Mouse (Mus musculus): Measurements from ENCODE around the gene Upb1.

The Upb1 gene

DNA sequence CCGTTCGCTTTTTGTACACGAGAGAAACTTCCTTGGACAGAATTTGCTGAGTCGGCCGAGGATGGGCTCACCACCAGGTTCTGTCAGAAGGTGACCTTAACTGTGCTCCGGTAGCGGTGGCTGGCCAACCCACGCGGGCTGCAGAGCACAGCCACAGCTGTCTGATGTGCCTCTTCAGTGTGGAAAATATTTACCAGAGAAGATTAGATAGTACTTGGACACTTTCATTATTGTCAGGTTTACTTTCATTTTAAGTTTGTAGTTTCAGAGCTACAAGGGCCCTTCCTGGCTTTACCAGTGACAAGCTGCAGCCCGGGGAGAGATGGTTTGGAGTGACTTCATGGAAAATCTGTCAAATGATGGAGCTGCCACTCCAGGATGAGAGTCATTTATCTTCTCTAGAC is 23.6 kb downstream of the Upb1 start:
- no peak for DNase-seq (ENCODE audit: low spot score in 2 of 2)

DNA sequence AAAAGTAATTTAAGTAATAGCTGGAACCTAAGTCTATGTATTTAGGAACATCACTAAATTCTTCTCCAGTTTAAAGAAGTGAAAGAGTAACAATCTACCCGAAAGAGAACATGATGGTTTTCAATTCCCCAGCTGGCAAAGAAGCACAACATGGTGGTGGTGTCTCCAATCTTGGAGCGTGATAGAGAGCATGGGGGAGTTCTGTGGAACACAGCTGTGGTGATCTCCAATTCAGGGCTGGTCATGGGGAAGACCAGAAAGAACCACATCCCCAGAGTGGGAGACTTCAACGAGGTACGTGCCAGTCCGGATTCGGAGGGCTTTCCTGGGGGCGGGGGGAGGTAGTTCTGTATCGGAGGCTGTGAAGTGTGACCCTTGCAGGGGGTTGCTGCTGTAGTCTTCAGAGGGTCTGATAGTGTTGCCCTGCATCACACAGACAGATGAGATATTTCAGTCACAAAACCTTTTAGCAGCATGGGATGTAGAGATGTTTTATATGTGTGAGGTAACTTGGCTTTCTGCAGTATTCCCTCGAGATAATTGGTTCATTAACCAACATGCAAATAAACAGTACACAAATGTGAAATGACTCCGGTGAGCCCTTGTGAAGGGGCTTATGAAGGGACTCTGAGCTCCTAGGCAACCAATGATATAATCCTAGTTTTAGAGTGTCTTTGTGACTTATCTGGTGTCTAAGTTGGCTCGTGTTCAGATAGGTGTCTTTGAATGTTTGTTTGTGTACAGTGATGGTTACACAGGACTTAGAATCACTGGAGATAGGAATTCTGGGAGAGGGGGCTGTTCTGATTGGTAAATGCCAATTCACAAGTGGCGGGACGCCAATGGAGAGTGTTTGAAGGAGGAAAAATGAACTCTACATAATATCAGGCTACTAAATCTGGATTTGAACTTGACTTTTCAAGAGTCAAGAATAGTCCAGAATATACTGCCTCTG is 27.4 kb downstream of the Upb1 start:
- no peak for DNase-seq (ENCODE audit: low spot score in 2 of 2)

DNA sequence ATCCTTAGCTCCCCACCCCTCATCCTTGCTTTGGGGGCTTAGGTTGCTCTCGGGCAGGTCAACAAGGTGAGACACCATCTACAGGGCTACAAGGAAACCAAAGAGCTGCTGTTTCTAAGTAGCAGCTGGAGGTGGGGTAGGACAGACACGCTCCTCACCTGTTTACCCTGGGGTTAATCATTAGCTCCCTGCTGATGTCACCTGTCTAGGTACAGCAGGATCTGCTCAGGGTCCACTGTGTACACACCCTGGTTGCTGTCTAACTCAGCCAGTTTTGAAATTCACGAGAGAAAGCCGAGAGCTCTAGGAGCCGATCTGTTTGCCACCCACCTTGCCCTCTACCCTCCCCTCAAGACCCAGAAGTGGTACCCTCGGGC is 28.1 kb downstream of the Upb1 start:
- no peak for DNase-seq (ENCODE audit: low spot score in 2 of 2)

GRCm38 (mm10) chr10:75429522-75430146 is 28.7 kb downstream of the Upb1 start:
- no peak for DNase-seq (ENCODE audit: low spot score in 2 of 2)

- DNase-seq (ENCODE audit: low spot score in 2 of 2): no peak
Observed at GRCm38 (mm10) chr10:75430147-75430537, 29.2 kb downstream of the Upb1 start.

GRCm38 (mm10) chr10:75430633-75431032 is 29.7 kb downstream of the Upb1 start:
- DNase-seq (ENCODE audit: low spot score in 2 of 2): no peak

- DNase-seq (ENCODE audit: low spot score in 2 of 2): peak; percentile 50 to 81
Observed at GRCm38 (mm10) chr10:75436604-75437217, 35.8 kb downstream of the Upb1 start.

- no peak for DNase-seq (ENCODE audit: low spot score in 2 of 2)
Observed at GRCm38 (mm10) chr10:75437284-75437683, 36.4 kb downstream of the Upb1 start.

DNA sequence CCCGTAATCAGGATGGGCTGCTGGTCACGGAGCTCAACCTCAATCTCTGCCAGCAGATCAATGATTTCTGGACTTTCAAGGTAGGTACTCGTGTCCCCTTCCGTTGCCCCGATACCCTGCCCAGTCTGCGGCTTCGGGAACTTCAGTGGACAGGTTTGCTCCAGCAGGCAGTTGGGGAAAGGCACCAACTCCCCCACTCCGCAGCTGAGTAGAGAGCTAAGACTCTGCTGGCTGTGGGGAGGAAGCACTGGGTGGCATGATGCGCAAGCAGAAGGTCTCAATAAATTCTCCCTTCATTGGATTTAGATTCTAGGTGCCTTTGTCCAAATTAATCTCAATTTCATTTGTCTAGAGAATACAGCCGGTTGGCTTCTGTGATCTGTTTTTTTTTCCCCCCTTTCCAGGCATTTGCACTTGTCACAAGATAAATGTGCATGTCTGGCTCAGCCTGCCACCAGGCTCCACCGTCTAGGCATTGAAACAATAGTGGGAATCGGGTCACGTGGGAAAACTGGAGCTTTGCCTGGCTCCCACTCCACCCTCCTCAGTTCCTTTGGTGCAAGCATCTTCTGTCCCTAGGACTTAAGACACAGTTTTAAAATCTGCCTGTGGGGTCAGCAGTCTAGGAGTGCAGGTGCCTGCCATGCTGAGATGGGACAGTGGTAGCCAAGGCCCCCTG is 37.4 kb downstream of the Upb1 start:
- peak; percentile 46 to 57 for DNase-seq (ENCODE audit: low spot score in 2 of 2)

GRCm38 (mm10) chr10:75439211-75439811 is 38.4 kb downstream of the Upb1 start:
- DNase-seq (ENCODE audit: low spot score in 2 of 2): no peak

DNA sequence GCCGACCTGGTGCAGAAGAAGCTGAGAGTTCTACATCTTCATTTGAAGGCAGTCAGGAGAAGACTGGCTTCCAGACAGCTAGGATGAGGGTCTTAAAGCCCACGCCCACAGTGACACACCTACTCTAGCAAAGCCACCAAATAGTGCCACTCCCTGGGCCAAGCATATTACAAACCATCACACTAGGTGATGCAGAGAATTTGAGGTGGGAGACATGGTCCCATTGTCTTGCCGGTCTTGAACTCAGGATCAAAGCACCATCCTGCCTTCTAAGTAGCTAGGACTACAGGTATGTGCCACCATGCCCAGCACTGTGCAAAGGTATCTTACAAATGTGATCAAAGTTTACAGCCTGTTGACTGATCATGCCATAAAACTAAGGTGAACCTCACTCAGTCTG is 39.8 kb downstream of the Upb1 start:
- DNase-seq (ENCODE audit: low spot score in 2 of 2): no peak

- DNase-seq (ENCODE audit: low spot score in 2 of 2): no peak
Observed at GRCm38 (mm10) chr10:75441800-75442199, 40.9 kb downstream of the Upb1 start.

- no peak for DNase-seq (ENCODE audit: low spot score in 2 of 2)
Observed at GRCm38 (mm10) chr10:75443017-75443416, 42.1 kb downstream of the Upb1 start.

- DNase-seq (ENCODE audit: low spot score in 2 of 2): no peak
Observed at GRCm38 (mm10) chr10:75444111-75444826, 43.4 kb downstream of the Upb1 start.

GRCm38 (mm10) chr10:75445030-75445429 is 44.1 kb downstream of the Upb1 start:
- DNase-seq (ENCODE audit: low spot score in 2 of 2): no peak

DNA sequence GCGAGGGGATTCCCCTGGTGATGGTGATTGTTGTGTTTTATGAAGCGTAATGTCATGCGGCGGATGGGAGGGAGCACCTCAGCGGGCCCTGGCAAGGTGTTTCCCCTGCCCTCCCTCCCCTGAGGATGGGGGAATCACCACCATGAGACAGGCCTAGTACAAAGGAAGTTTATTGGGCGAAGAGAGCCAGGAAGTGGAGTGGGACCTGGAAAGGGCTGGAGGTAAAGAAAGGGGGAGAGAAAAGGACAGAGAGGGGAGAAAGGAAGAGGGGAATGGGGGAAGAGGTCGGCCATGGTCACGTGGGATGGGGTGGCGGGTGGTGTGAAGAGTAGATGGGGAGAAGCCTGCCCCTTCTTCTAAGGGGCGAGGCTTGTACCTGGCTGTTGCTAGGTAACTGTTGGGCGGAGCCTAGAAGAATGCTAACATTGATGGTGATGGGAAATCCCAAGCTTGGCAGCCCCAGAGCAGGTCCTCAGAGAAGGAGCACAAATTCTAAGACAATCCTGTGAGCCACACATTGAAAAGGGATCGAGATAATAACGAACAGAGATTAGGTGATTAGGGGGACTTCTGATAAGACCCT is 45.7 kb downstream of the Upb1 start:
- DNase-seq (ENCODE audit: low spot score in 2 of 2): no peak

GRCm38 (mm10) chr10:75447489-75447888 is 46.6 kb downstream of the Upb1 start:
- DNase-seq (ENCODE audit: low spot score in 2 of 2): no peak

DNA sequence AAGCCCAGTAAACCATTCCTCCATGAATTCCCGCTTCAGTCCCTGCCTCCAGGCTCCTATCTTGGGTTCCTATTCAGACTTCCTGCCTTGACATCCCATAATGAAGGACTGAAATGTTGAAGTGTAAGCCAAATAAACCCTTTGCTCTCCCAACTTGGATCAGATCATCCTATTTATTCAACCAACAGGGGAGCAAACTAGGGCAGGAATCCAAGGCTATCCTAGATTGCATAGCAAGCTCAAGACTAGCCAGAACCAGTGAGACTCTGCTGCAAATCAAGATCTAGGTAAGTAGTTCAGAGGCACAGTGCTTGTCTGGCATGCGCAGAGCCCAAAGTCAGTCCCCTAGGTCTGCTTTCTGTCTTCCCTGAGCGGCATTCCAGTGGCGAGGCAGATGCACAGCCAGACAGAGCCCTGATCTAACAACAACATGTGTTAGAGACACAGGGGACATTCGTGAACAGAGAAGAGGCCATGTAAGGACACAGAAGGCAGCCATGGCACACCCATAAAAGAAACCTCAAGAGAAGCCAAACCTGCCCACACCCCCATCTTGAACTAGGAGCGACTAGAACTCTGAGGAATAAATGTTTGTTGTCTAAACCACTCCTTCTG is 48.0 kb downstream of the Upb1 start:
- no peak for DNase-seq (ENCODE audit: low spot score in 2 of 2)

DNA sequence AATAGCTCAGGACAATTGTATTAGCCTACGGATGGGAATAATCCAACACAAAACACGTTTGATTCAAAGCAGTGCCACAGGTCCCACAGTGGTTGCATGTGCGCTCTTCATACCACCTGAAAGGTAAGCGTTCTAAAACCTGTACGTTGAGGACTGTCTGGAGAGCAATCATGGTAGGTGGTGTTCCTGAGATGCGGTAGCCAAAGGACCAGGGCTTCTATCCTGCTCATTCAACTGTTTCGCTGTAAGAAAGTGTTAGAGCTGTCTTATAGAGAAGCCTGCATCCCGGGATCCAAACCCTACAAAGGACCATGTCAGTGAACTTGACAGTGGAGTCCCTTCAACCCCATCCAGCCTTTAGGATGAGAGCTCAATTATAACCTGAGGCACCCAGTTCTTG is 49.4 kb downstream of the Upb1 start:
- no peak for DNase-seq (ENCODE audit: low spot score in 2 of 2)

Measured in frontal cortex, postnatal 10 days (tissue).